Mouse (Mus musculus) G1E (cell line): ENCODE data around the gene Gdpd4. TPM values are rescaled to one million over a fixed set of nuclear protein-coding genes. Genes with fewer than 3 reads are reported as not detected.

Source experiments
- ATAC-seq: 2 replicates; pipeline ENCODE4 v1.8.0; 2016; ENCODE audit warnings: mild to moderate bottlenecking; ENCODE audit not compliant: insufficient number of reproducible peaks, poor library complexity, low FRiP score, severe bottlenecking; ENCODE audit errors: extremely low read depth
- DNase-seq: peaks from one replicate; pipeline ENCODE4 v3.0.0; 2012; ENCODE audit warnings: low spot score
- H3K27me3 ChIP-seq: 2 replicates; pipeline ENCODE4 v1.6.1; 2012; ENCODE audit warnings: mild to moderate bottlenecking, low read length, inconsistent platforms; ENCODE audit not compliant: insufficient read depth
- H3K36me3 ChIP-seq: replicated peaks from 2 replicates; pipeline ENCODE3; 2012; ENCODE audit warnings: mild to moderate bottlenecking, inconsistent platforms
- H3K4me1 ChIP-seq: 2 replicates; pipeline ENCODE4 v1.6.1; 2012; ENCODE audit warnings: low read depth, low read length, inconsistent platforms, mixed read lengths; ENCODE audit not compliant: insufficient read depth
- H3K4me3 ChIP-seq: 2 replicates; pipeline ENCODE4 v1.5.1; 2012; ENCODE audit warnings: low read depth, mild to moderate bottlenecking, inconsistent platforms, low read length, moderate library complexity, mixed read lengths
- H3K9me3 ChIP-seq: replicated peaks from 2 replicates; pipeline ENCODE4 v1.6.1; 2012; ENCODE audit warnings: inconsistent platforms
- CTCF ChIP-seq: IDR thresholded peaks from 2 replicates; pipeline ENCODE4 v1.5.1; 2012; ENCODE audit warnings: low read depth, low read length, inconsistent platforms, mixed read lengths
- GATA1 ChIP-seq: IDR thresholded peaks from 2 replicates; pipeline ENCODE4 v1.6.1; 2012; ENCODE audit warnings: borderline replicate concordance, low read length, inconsistent platforms, mixed read lengths
- GATA2 ChIP-seq: IDR thresholded peaks from 2 replicates; pipeline ENCODE4 v1.6.1; 2012; ENCODE audit warnings: low read depth, low read length, inconsistent platforms, borderline replicate concordance
- POLR2AphosphoS5 ChIP-seq: IDR thresholded peaks from 2 replicates; pipeline ENCODE4 v1.6.1; 2012; ENCODE audit warnings: low read depth, low read length, inconsistent platforms; ENCODE audit not compliant: insufficient replicate concordance
- TAL1 ChIP-seq: conservative IDR thresholded peaks from 2 replicates; pipeline ENCODE4 v1.6.1; 2012; ENCODE audit warnings: low read depth, low read length, inconsistent platforms, mixed read lengths
- polyA plus RNA-seq: library from polyadenylated mRNA; stranded (reverse); fragments of >175 nt; gene quantifications from 2 replicates; pipeline ENCODE4 v1.2.3, GENCODE M21; 2012
- total RNA-seq, 2 experiments: library from RNA; stranded (forward) in 1 of 2; stranded (reverse) in 1 of 2; fragments of 200-1000 nt in 1 of 2; fragments of >200 nt in 1 of 2; fragmentation: Nextera tagmentation in 1 of 2; gene quantifications; 2 replicates each; pipeline ENCODE4 v1.2.3; 2014 to 2017

Gdpd4 gene
- total RNA-seq (2014; fragmentation: Nextera tagmentation): not detected in 2 replicates
- 0.05 TPM in 1 of 2 replicates, not detected in the other for total RNA-seq (2017)
- not detected in 2 replicates for polyA plus RNA-seq

- no peaks in the 10 kb centered on the region for H3K36me3 ChIP-seq
- no peak for TF ChIP-seq POLR2AphosphoS5
- no peak for TF ChIP-seq GATA2
- TF ChIP-seq CTCF: no peak
- TF ChIP-seq TAL1: no peak
- TF ChIP-seq GATA1: no peak
- no peak for DNase-seq
- no peak for ATAC-seq
- H3K27me3 ChIP-seq: no peaks in the 10 kb centered on the region
- H3K4me3 ChIP-seq: no peak within 1 kb of the TSS
- peaks cover 5% of the 10 kb centered on the region for H3K4me1 ChIP-seq
- H3K9me3 ChIP-seq: no peaks in the 10 kb centered on the region
These were observed at the start of gene Gdpd4 for GRCm38 (mm10) chr7:97919742-97920141. TSS of gene Gdpd4 (plus strand) at chr7:97919955.

GRCm38 (mm10) chr7:97872396-97872795 lies 47.4 kb upstream of the Gdpd4 start:
- ATAC-seq (no peak), DNase-seq (no peak)
- Histone ChIP-seq H3K4me1 (no peaks in the 10 kb centered on the region), H3K36me3 (no peaks in the 10 kb centered on the region), H3K4me3 (no peak overlapping the region), H3K27me3 (peaks cover 7% of the 10 kb centered on the region), H3K9me3 (no peaks in the 10 kb centered on the region)
- TF ChIP-seq CTCF: no peak
- TF ChIP-seq GATA2: no peak
- TF ChIP-seq POLR2AphosphoS5: no peak
- no peak for TF ChIP-seq GATA1
- no peak for TF ChIP-seq TAL1

- no peaks in the 10 kb centered on the region for H3K9me3 ChIP-seq
- H3K27me3 ChIP-seq: peaks cover 7% of the 10 kb centered on the region
- TF ChIP-seq CTCF: no peak
- TF ChIP-seq POLR2AphosphoS5: no peak
- no peak for TF ChIP-seq TAL1
- TF ChIP-seq GATA2: no peak
- no peak for TF ChIP-seq GATA1
- H3K4me3 ChIP-seq: no peak overlapping the region
- ATAC-seq (no peak), DNase-seq (no peak)
- H3K36me3 ChIP-seq: no peaks in the 10 kb centered on the region
- H3K4me1 ChIP-seq: no peaks in the 10 kb centered on the region
These were observed 46.4 kb upstream of the Gdpd4 start for GRCm38 (mm10) chr7:97873317-97873716.

- no peak for TF ChIP-seq TAL1
- TF ChIP-seq CTCF: no peak
- TF ChIP-seq GATA2: no peak
- TF ChIP-seq GATA1: no peak
- TF ChIP-seq POLR2AphosphoS5: no peak
- H3K36me3 ChIP-seq: no peaks in the 10 kb centered on the region
- no peak overlapping the region for H3K4me3 ChIP-seq
- H3K27me3 ChIP-seq: peaks cover 7% of the 10 kb centered on the region
- no peaks in the 10 kb centered on the region for H3K4me1 ChIP-seq
- no peaks in the 10 kb centered on the region for H3K9me3 ChIP-seq
- no peak for DNase-seq
- ATAC-seq: no peak
These were observed 41.8 kb upstream of the Gdpd4 start for GRCm38 (mm10) chr7:97877846-97878538.

GRCm38 (mm10) chr7:97911646-97912045 lies 8.1 kb upstream of the Gdpd4 start:
- no peaks in the 10 kb centered on the region for H3K9me3 ChIP-seq
- H3K27me3 ChIP-seq: 0 out of 2 replicates have a peak, but pooled peaks cover 5% of the 10 kb centered on the region
- DNase-seq (no peak), ATAC-seq (no peak)
- no peaks in the 10 kb centered on the region for H3K36me3 ChIP-seq
- no peaks in the 10 kb centered on the region for H3K4me1 ChIP-seq
- TF ChIP-seq TAL1: no peak
- no peak for TF ChIP-seq GATA2
- TF ChIP-seq CTCF: no peak
- no peak for TF ChIP-seq GATA1
- no peak for TF ChIP-seq POLR2AphosphoS5
- H3K4me3 ChIP-seq: no peak overlapping the region

GRCm38 (mm10) chr7:97914833-97915516 lies 4.8 kb upstream of the Gdpd4 start:
- ATAC-seq: no peak
- H3K36me3 ChIP-seq: no peaks in the 10 kb centered on the region
- no peak overlapping the region for H3K4me3 ChIP-seq
- no peak for DNase-seq
- TF ChIP-seq POLR2AphosphoS5: no peak
- TF ChIP-seq GATA1: no peak
- no peak for TF ChIP-seq GATA2
- no peak for TF ChIP-seq CTCF
- no peak for TF ChIP-seq TAL1
- H3K4me1 ChIP-seq: peaks cover 4% of the 10 kb centered on the region
- 0 out of 2 replicates have a peak, but pooled peaks cover 5% of the 10 kb centered on the region for H3K27me3 ChIP-seq
- no peaks in the 10 kb centered on the region for H3K9me3 ChIP-seq

- Histone ChIP-seq H3K27me3 (no peaks in the 10 kb centered on the region), H3K9me3 (no peaks in the 10 kb centered on the region), H3K4me1 (no peaks in the 10 kb centered on the region), H3K36me3 (no peaks in the 10 kb centered on the region), H3K4me3 (no peak overlapping the region)
- TF ChIP-seq GATA1 (no peak), POLR2AphosphoS5 (no peak), GATA2 (no peak), CTCF (no peak), TAL1 (no peak)
- ATAC-seq (no peak), DNase-seq (no peak)
These were observed 6.1 kb downstream of the Gdpd4 start for GRCm38 (mm10) chr7:97925819-97926218.
